ENCODE assay signal across 12 mouse cellular contexts in genomic region chr5:31620326-31620725, GRCm38 (mm10).
"Had no signal": no experiment of that assay in that cellular context is flagged by ENCODE, and none has a peak within 500 bp of the region (broad histone marks: within the 10 kb centered on the region; RNA-seq: fewer than 3 reads in every experiment).

No protein-coding gene starts in this region.

- DNase-seq: retina, postnatal 1 day; right cerebral cortex, adult 18-20 months; right cerebral cortex, postnatal 14 days; right cerebral cortex, postnatal 25 days; right cerebral cortex, postnatal 4 days; spleen, adult 18-20 months; thymus, adult 18-20 months; thymus, adult 2 months; thymus, postnatal 14 days; thymus, postnatal 25 days; thymus, postnatal 36 days; thymus, postnatal 4 days had no signal
